Mouse (Mus musculus) adrenal gland, adult 2 months (tissue): ENCODE results near the gene Slc25a20. TPM values are rescaled to one million over a fixed set of nuclear protein-coding genes. Genes with fewer than 3 reads are reported as not detected.

Source experiments
- DNase-seq: peaks from one replicate; pipeline ENCODE4 v3.0.0; 2021
- polyA plus RNA-seq: library from polyadenylated mRNA; depleted of rRNA; stranded (reverse); fragments of >200 nt; gene quantifications from 2 replicates; pipeline ENCODE4 v1.2.3, GENCODE M21; 2012
- total RNA-seq, 2 experiments: library from RNA; stranded (reverse); gene quantifications; 2 replicates each; pipeline ENCODE4 v1.2.3; 2021

The Slc25a20 gene
- total and polyA plus RNA-seq, 3 experiments: 38.0 to 170 (median 123) TPM

- no peak for DNase-seq
These were observed 25.3 kb downstream of the Slc25a20 start for GRCm38 (mm10) chr9:108687181-108687580.

GRCm38 (mm10) chr9:108687686-108688085, 25.8 kb downstream of the Slc25a20 start:
- peak; percentile 70 for DNase-seq

GRCm38 (mm10) chr9:108688451-108688850, 26.6 kb downstream of the Slc25a20 start:
- no peak for DNase-seq

- no peak for DNase-seq
These were observed 27.2 kb downstream of the Slc25a20 start, which contains the start of gene Prkar2a for GRCm38 (mm10) chr9:108689106-108689505. TSS of gene Prkar2a (plus strand) at chr9:108689314.

GRCm38 (mm10) chr9:108689993-108690392, 28.1 kb downstream of the Slc25a20 start:
- no peak for DNase-seq

- no peak for DNase-seq
These were observed 29.0 kb downstream of the Slc25a20 start for GRCm38 (mm10) chr9:108690914-108691313.

- DNase-seq: no peak
These were observed 29.5 kb downstream of the Slc25a20 start for GRCm38 (mm10) chr9:108691371-108691770.

GRCm38 (mm10) chr9:108691846-108692225, 29.9 kb downstream of the Slc25a20 start:
- DNase-seq: peak; percentile 95

GRCm38 (mm10) chr9:108692226-108693041, 30.5 kb downstream of the Slc25a20 start:
- peak; percentile 79 for DNase-seq

- no peak for DNase-seq
These were observed 32.1 kb downstream of the Slc25a20 start for GRCm38 (mm10) chr9:108693946-108694345.

GRCm38 (mm10) chr9:108694533-108694932, 32.6 kb downstream of the Slc25a20 start:
- DNase-seq: no peak

GRCm38 (mm10) chr9:108702476-108702875, 40.6 kb downstream of the Slc25a20 start:
- no peak for DNase-seq

- DNase-seq: peak; percentile 56
These were observed 41.7 kb downstream of the Slc25a20 start for GRCm38 (mm10) chr9:108703373-108704110.

GRCm38 (mm10) chr9:108704591-108704990, 42.7 kb downstream of the Slc25a20 start:
- DNase-seq: no peak

GRCm38 (mm10) chr9:108707212-108707611, 45.3 kb downstream of the Slc25a20 start:
- no peak for DNase-seq

GRCm38 (mm10) chr9:108708833-108709232, 46.9 kb downstream of the Slc25a20 start:
- DNase-seq: no peak

- DNase-seq: no peak
These were observed 48.9 kb downstream of the Slc25a20 start for GRCm38 (mm10) chr9:108710767-108711166.

- no peak for DNase-seq
These were observed 54.3 kb downstream of the Slc25a20 start for GRCm38 (mm10) chr9:108716199-108716598.

- no peak for DNase-seq
These were observed 61.9 kb downstream of the Slc25a20 start for GRCm38 (mm10) chr9:108723751-108724150.

- no peak for DNase-seq
These were observed 64.2 kb downstream of the Slc25a20 start for GRCm38 (mm10) chr9:108726116-108726515.

- DNase-seq: no peak
These were observed 67.2 kb downstream of the Slc25a20 start for GRCm38 (mm10) chr9:108729050-108729449.

GRCm38 (mm10) chr9:108732462-108732861, 70.6 kb downstream of the Slc25a20 start:
- no peak for DNase-seq
